Mouse (Mus musculus) ES-E14 (cell line): Measurements from ENCODE around the gene Tshz2.

Source experiments
- CHD2 ChIP-seq: IDR thresholded peaks from 2 replicates; pipeline ENCODE4 v1.6.1; 2014; ENCODE audit warnings: mild to moderate bottlenecking, low read depth, low read length, inconsistent platforms
- HCFC1 ChIP-seq: IDR thresholded peaks from 2 replicates; pipeline ENCODE4 v1.6.1; 2012; ENCODE audit warnings: low read length, inconsistent platforms, borderline replicate concordance; ENCODE audit not compliant: insufficient read depth

DNA sequence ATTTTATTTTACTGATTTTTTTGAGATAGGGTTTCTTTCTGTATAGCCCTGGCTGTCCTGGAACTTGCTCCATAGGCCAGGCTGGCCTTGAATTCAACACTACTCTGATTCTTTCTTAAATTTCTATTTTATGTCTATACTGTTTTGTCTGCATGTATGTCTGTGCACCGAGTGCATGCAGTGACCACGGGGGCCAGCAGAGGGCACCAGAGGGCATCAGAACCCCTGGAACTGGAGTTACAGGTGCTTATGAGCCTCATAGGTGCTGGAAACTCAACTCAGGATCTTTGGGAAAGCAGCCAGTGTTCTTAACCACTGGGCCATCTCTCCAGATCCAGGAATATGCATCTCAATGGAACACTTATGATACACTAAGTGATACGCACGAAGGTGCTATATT is 427.3 kb downstream of the Tshz2 start:
- no peak for TF ChIP-seq CHD2
- no peak for TF ChIP-seq HCFC1
